Mouse (Mus musculus) retina, adult 2 months (tissue): ENCODE measurements around the gene Mlst8.
"Not testable (repeated sequence)": the region's sequence is repeated elsewhere in the genome, so short reads cannot be mapped to it uniquely, and the experiment has no call there.

Source experiments
- DNase-seq: peaks from one replicate; pipeline ENCODE4 v3.0.0-alpha.2; 2012; ENCODE audit warnings: low read depth, low spot score

Mlst8 gene

DNA sequence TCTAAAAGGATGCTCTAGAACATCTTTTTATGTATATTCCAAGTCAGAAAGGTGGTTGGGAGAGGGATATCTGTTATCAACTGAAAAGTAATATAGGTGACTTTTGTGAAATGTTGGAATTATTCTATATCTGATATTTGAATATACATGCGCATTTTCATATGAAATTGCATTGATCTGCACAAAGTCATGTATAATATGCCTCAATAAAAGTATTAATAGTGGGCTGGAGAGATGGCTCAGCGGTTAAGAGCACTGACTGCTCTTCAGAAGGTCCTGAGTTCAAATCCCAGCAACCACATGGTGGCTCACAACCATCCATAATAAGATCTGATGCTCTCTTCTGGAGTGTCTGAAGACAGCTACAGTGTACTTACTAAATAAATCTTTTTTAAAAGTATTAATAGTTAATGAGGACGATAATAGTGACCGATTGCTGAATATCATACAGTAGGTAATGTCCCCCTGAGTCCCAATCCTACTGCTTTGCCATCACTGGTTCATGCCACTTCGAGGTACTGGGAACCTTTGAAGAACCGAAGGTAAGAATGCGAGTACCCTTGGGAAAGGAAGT, 9.5 kb downstream of the Mlst8 start:
- no peak for DNase-seq

DNA sequence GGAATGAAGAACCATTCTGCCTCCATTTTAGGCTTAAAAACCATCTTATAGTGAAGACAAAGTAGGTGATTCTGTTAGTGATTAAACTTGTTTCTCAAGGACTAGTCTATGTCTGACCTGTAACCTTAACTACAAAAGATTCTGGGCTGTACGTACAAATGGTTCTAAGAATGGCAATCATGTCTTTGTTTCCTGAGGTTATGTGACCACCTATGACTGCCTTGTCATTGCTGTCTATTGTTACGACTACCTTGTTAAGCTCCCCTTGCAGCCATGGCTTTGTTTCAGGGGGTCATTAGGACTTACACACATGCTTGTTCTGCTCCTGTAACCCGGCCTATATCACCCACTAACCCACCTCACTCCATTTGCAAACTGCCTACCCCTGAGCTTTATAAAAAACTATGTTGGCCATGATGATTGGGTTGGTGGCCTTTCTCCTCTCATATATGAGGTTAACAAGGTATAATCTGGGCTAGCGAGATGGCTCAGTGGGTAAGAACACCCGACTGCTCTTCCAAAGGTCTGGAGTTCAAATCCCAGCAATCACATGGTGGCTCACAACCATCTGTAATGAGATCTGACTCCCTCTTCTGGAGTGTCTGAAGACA, 10.1 kb downstream of the Mlst8 start:
- no peak for DNase-seq

DNA sequence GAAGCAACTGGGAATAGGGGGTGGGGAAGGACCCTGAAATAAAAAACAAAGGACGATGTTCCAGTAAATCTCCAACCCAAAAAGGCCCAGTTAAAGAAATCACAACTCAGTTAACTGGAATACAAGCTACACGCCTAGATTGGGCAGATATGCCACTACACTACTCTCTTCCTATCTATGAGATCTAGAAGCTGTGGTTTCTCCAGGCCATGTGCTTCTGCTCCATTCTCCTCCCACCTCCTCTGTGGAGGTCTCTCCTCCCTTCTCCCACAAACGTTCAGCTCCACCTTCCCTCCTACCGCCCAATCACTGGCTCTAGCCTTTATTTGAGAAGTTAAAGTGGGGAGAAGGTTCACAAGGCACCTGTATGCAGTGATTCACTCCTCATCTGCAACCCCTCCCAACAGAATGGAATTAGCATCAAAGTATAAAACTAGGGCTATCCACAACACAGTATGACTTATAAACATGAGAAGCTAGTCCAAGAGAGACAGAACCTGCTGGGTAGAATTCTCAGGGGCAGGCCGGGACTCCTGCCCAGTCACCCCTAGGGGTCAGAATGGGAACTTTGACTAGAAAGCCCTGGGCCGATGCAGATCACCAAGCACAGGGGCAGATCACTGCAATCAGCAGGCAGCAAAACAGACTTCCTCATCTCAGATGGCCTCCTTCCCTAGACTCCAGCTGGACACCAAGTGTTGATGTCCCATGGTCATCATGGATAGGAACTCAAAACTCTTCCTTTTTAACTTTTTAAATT, 15.3 kb downstream of the Mlst8 start:
- DNase-seq: no peak

DNA sequence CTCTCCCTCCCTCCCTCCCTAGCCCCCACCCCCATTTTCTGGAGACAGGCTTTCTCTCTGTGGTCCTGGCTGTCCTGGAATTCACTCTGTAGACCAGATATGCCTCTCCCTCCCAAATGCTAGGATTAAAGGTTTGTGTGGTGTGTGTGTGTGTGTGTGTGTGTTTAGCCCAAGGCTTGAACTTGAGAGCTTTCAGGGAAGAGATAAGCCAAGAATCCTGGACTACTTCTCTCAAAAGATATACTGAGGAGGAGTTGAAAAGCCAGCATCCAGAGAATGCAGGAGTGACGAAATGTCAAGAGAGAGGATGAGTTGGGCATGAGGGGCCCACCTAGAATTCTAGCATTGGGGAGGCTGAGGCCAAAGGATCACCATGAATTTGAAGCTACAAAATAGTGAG, 15.9 kb downstream of the Mlst8 start:
- no peak for DNase-seq

DNA sequence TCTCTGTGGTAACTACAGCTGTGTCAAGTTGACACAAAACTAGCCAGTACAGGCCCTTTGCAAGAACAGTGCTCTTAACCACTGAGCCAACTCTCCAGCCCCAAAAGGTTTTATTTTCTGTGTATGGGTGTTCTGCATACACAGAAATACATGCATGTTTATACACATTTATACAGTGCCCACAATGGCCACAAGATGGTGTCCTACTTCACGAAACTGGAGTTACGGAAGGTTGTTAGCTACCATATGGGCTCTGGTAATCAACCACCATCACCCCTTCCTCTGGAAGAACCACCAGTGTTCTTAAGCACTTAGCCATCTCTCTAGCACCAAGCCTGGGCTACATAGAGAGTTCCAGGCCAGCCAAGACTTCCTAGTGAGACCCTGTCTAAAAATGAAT, 17.3 kb downstream of the Mlst8 start:
- no peak for DNase-seq

DNA sequence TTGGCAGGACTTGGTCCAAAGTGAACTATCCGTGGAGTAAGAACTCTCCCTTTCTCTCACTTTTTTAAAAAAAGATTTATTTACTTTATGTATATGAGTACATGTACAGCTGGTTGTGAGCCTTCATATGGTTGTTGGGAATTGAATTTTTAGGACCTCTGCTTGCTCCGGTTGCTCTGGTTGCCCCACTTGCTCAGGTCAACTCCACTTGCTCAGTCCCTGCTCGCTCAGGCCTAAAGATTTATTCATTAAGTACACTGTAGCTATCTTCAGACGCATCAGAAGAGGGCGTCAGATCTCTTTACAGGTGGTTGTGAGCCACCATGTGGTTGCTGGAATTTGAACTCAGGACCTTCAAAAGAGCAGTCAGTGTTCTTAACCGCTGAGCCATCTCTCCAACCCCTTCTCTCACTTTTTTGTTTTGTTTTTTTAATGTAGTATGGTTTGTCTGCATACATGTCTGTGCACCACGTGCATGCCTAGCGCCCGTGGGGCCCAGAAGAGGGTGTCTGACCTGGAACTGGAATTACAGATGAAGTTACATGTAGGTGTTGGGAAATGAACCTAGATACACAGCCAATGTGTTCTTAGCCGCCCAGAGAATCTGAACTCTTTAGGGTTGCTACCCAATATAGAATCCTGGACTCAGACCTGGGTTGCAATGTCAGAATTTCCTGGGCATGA, 23.2 kb downstream of the Mlst8 start:
- DNase-seq: not testable (repeated sequence)

DNA sequence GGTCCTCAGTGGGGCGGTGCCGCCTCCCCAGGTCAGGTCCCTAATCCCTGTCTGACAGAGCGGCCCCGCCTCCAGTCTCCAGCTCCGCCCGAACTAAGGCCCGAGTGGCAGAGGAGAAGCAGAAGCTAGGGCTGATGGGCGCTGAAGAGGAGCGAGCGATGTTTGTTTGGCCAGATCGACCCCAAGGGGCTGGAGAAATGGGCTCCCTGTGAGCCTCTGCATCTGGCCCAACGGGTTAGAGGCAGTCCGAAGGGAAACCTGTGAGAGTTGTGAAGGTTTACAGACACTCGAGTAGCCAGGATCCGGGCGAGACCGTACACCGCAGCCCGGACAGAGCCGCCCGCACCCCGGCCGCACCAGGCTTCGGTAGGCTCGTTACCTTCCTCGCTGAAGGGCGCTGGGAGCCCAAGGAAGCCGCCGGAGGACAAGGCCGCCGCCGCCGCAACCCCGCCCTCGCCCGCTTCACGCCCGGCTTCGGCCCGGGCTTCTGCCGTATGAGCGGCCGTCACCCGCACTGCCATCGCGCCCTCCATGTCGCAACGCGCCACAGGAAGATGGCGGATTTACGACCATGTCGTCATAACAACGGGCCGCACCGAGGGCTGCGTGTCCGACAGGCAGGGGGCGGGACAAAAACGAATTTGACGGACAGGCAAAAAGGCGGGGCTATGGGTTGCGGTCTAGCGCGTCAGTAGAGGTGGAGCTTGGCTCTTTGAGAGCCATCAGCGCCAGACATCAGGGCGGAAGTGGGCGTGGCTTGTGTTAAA, 23.9 kb downstream of the Mlst8 start:
- DNase-seq: peak; percentile 99

DNA sequence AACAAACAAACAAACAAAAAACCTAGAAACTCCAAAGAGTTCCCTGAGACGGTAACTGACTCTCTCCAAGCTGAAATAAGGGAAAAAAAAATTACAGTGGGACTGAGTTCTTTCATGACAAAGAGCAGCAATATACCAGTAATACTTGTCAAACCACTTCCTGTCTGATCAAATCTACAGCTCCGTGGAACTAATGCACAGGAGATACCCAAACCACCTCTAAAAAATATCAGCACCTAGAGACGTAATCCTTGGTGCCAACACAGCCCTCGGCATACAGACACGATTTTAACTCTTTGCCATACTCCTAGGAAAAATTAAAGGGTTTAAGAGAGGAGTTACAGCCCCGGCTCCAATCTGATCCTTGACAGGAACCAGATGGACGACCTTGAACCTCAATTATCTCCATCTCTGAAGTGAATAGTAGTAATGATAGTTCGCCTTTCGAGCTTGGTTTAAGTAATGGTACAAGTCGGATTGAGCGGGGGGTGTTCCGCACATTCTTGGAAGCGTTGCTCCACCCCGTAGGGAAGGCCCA, 24.6 kb downstream of the Mlst8 start:
- DNase-seq: no peak

DNA sequence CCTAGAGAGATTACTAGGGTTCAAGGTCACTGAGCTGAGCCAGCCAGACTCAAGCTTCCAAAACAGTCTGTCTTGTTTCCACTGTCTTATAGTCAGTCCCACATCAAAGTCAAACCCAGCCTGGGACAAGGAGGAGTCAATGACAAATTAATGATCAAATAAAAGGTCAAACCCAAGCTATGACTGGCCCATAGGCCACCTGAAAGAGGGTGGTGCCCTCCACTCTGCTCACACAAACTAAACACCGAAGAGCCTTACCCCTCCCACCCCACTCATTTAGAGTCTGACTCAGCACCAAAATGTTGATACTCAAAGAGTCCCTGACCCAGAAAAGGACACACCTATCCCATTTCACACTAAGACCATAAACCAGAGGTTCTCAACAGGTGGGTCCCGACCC, 25.5 kb downstream of the Mlst8 start:
- no peak for DNase-seq

DNA sequence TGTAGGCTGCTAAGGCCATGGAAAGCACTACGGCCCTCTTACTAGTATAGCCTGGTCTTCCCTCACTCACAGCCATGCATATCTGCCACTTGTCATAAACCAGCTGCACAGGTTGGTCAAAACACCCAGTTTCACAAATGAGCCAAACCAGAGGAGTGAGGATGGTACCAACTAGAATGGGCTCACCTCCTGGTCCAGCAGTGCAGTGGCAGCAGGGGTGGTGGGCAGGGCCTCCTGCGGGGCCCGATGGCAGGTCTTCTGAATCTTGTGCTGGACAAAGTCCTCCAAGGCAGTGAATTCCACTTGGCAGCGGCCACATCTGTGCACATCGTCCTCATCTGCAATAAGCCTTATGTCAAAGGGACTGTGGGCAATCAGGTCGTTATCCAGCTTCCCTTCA, 27.7 kb downstream of the Mlst8 start:
- no peak for DNase-seq

DNA sequence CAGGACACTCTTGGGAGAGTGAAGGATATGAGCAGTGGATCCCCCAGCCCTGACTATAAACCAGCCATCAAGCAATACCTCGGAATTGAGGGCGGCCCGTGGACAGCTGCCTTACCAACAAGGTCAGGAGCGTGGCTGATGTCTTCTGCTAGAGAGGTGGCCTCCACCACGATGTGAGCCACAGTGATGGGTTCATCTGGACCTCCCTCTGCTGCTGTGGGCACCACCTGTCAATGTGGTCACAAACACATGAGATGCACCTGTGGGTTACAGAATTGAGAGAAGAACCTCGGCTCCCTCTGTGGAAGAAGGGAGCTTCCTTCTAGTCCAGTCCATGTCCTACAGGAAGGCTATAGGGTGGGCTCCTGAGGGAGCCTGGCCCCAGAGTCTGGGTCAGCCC, 29.4 kb downstream of the Mlst8 start:
- DNase-seq: no peak

DNA sequence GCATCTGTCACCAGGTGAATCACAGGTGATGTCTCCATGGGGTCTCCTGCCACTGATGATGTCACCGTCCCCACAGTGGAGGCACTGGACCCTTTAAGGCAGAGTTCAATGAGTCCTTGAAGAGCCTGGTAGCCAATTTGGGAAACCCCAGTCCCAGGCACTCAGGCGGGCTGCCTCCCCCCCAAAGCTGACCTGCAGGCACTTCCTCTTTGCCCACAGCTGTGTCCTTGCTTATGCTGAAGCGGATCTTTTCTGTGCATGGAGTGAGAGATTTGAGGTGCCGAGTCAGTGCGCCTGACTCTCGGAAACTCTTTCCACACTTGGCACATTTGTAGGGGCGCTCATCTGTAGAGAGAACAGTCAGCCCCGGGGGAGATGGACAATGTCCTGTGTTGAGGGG, 32.3 kb downstream of the Mlst8 start:
- DNase-seq: no peak

DNA sequence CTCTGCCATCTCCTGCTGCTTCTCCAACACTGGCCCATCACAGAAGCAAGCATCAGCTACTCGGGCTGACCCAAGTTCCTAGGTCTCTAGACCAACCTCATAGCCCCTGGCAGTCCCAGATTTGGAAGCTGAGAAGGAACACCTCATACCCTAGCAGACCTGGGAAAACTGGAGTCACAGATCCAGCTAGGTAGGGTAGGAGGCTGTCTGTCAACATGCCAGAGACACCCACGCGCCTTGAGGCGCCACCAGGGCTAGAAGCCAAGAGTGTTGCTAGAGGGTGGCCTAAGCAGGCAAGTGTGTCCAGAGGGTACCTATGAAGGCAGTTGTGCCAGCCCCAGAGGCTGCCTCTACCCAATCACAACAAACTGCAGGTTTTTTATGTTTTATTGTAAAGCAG, 35.5 kb downstream of the Mlst8 start:
- no peak for DNase-seq

DNA sequence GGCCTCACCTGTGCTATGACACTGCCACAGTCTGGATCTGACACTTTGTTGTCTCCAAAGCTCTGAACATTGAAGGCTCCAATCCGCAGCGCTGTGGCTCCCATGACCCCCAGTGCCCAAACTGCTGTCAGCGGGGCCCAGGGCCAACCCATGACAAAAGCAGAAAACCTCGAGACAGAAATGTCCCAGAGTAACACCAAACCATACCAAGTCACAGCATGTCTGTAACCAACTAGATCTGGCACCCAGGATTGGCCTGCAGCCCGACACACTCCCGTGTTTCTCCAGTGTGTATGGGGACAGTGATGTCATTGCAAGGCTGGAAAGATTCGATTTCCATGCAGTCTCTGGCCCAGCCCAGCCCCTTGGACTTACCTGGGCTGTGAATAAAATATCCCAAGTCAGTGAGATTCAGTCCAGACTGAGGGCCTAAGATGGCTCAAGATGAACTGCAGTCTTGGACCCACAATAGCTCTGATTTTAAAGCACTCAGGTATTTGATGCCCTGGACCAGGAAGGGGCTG, 36.2 kb downstream of the Mlst8 start, which contains the start of gene Dnase1l2:
Gene Dnase1l2 (minus strand): TSS at position 474 of the 524 bp plus-strand sequence.
- DNase-seq: no peak

DNA sequence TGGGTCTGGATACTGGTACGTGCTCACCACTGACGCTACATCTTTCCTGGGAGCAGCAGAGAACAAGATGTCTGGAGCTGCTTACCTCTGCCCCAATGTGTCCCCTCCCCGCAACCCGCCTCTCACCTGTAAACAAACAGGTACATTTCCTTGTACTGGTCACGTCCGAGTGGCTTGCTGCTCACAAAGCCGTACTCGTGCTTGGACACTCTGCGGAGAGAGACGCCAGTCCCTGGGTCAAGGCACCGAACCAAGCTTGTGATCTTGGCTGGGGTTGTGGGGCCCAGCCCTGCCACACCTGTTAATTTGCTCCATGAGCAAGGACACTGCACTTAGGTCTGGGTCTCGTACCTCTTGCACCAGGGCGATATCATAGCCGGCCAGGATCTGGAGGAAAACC, 36.8 kb downstream of the Mlst8 start:
- no peak for DNase-seq

DNA sequence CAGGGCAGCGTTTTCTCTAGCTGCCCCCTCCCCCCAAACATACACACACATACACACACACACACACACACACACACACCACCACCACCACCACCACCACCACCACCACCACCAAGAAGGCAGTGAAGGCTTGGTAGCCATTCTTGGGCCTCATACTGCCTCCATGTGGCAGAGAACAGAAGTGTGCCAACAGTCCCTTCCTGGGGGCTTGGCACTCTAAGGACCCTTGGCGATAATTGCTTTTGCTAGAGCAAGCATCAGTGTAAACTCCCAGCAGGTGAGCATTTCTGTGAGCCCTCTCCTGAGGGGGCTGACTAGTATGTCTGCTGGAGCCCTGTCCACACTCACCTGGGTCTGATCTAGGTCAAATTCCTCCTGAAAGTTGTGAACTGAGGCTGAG, 37.7 kb downstream of the Mlst8 start:
- no peak for DNase-seq

DNA sequence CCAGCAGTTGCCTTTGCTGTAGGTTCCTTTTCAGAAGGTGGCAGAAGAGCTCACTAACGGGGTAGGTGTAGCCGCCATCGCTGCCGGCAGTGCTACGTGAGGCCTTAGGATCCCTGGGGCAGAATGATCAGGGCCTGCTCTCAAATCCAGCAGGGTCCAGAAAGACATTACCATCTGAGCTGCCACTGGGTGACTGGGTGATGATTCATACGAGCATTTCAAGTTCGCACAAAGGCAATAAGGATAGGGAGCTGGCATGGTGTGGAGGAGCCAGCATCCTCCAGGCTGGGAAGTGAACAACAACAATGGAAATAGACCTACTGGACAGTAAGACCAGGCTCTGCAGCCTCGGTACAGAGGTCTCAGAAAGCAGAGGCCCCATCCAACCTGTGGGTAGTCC, 38.5 kb downstream of the Mlst8 start:
- DNase-seq: no peak

DNA sequence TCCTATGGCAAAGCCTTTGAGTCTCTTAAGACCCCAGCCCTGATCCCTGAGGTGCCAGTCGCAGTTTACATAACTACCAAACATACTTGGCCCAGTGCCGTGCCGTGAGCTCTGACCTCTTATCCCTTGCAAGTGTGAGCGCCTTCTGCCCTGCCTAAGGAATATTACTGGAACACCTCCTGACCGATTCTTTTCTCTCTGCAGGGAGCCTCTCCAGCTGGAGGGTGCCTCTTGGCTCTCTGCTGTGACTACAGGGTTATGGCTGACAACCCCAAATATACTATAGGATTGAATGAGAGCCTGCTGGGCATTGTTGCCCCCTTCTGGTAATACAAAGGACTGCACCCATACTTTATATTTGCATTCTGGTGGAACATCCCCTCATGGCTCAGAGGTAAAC, 41.9 kb downstream of the Mlst8 start:
- DNase-seq: no peak

DNA sequence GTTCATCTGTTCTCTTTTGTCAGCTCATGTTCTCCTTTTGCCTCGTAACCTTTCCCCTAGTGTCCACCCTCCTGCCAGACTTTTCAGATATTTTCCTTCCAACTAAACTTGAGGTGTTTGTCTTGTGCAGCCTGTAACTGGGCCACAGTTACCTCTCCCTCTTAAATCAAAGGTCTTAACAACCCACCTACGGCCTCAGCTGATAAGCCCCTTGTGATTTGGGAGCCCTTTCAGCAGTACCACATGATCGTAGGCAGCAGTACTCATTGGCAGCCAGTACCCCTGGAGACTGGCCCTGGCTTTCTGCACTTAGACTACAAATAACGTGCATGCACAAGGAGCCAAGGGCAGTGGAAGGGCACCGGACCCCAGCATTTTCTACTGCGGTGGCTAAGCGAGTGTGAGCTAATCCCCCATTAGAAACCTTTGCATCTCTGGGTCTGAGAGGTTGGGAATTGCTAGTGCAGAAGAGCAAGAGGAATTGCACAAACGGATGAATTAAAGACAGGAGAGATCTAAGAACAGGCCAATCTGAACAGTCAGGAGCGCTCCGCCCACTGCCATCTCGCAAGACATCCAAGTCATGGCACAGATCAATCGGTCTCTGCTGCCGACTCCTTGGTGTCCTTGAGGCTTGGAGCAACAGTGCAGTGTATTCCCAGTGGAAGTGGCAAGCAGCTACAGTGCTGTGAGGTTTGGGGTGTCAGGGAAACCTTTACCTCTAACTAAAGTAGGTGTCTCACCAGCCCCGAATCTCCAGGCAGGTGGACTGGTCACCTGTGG, 49.5 kb downstream of the Mlst8 start:
- DNase-seq: no peak

DNA sequence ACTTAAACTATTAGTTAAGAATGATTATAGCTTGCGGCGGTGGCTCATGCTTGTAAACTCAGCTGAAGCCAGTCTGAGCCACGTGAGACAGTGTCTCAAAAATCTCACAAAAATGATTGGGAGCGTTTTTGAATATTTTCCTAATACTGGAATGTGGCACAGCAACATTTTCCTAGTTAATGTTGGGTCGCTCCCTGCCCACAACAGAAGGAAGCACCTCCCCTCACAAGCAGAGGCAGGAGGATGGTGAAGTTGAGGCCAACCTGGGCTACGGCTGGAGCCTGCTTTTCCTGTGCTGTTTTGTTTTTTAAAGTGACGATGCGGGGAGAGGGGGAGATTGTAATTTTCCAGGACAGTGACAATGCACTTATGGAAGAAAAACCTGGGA, 51.7 kb downstream of the Mlst8 start:
- no peak for DNase-seq
